In the genomic region with DNA sequence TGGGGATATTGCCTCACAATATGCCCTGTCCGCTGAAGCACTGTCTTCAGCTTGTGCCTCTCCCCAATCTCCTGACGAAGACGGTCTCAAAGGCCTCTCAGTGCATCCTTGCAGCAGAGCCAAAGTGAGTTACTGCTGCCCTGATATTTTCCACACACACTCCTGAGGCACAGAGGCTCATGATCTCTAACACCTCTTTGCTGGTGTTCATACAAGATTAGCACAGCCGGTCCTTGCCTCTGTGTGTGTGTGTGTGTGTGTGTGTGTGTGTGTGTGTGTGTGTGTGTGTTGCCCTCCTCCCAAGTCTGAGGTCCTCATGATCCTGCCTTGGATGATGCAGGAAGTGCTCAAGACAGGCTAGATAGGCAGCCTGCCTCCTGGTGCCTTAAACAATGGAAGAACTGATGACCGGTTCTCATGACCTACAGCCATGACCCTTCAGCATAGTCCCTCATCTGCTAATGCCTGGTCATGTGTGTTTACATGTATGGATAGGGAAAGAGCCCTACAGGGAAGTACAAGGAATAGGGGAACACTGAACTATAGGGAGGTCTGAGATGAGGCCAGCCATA, we compare ENCODE assay signal across 8 mouse cellular contexts.
A peak's percentile ranks its signal among the peaks of the same experiment; 100 is the strongest.
DNase-seq lines count a peak whose midpoint lies in the region; ATAC-seq and TF ChIP-seq lines count a peak whose summit lies in the region.

No protein-coding gene starts in this region.

- no peak overlapping the region for H3K4me3 ChIP-seq in kidney, adult 2 months (ENCODE audit: insufficient read depth, low read depth, low read length)
- H3K4me3 ChIP-seq in neural tube, embryonic 13.5 days, result no peak overlapping the region
- H3K4me3 ChIP-seq in hindbrain, embryonic 15.5 days, result no peak overlapping the region
- H3K4me3 ChIP-seq in stomach, embryonic 14.5 days (ENCODE audit: low read depth, low read length), result no peak overlapping the region

- no peaks in the 10 kb centered on the region for H3K27me3 ChIP-seq in kidney, adult 2 months (replicated peaks; ENCODE audit: control insufficient read depth, insufficient read depth, low read length)
- no peaks in the 10 kb centered on the region for H3K27me3 ChIP-seq in neural tube, embryonic 13.5 days
- H3K27me3 ChIP-seq in hindbrain, embryonic 15.5 days, result no peaks in the 10 kb centered on the region
- no peaks in the 10 kb centered on the region for H3K27me3 ChIP-seq in stomach, embryonic 14.5 days (ENCODE audit: control insufficient read depth, insufficient read depth, low read length)

- H3K9me3 ChIP-seq in neural tube, embryonic 13.5 days, result no peaks in the 10 kb centered on the region
- H3K9me3 ChIP-seq in hindbrain, embryonic 15.5 days, result no peaks in the 10 kb centered on the region
- no peaks in the 10 kb centered on the region for H3K9me3 ChIP-seq in stomach, embryonic 14.5 days (ENCODE audit: control insufficient read depth, low read depth, low read length)

- 79% methylated on average over 5 of the region's 5 CpGs for WGBS in kidney, adult 2 months
- 88% methylated on average over 5 of the region's 5 CpGs for WGBS in neural tube, embryonic 13.5 days
- WGBS in hindbrain, embryonic 15.5 days, result 71% methylated on average over 5 of the region's 5 CpGs
- WGBS in stomach, embryonic 14.5 days, result 75% methylated on average over 5 of the region's 5 CpGs

- no peak for TF ChIP-seq POLR2A in kidney, adult 2 months (IDR thresholded peaks at IDR 0.05; ENCODE audit: low read depth, low read length)

- peak overlapping the region; percentile 10 for H3K27ac ChIP-seq in kidney, adult 2 months (ENCODE audit: insufficient read depth, low read depth, low read length)
- peak overlapping the region; percentile 54 for H3K27ac ChIP-seq in neural tube, embryonic 13.5 days (replicated peaks)
- peak overlapping the region; percentile 60 for H3K27ac ChIP-seq in hindbrain, embryonic 15.5 days (replicated peaks)
- H3K27ac ChIP-seq in stomach, embryonic 14.5 days (ENCODE audit: low read length), result peak overlapping the region; percentile 58; the same call in 1 of the 2 replicates

- H3K4me1 ChIP-seq in kidney, adult 2 months (ENCODE audit: control insufficient read depth, insufficient read depth, low read length), result peaks cover 13% of the 10 kb centered on the region
- H3K4me1 ChIP-seq in neural tube, embryonic 13.5 days (replicated peaks), result peaks cover 25% of the 10 kb centered on the region
- peaks cover 12% of the 10 kb centered on the region; the same call in 1 of the 2 replicates for H3K4me1 ChIP-seq in hindbrain, embryonic 15.5 days (replicated peaks)
- H3K4me1 ChIP-seq in stomach, embryonic 14.5 days (ENCODE audit: control insufficient read depth, insufficient read depth, low read length), result peaks cover 6% of the 10 kb centered on the region; the same call in 1 of the 2 replicates

- ATAC-seq in neural tube, embryonic 13.5 days (ENCODE audit: low read depth), result no peak
- no peak; the same call in 1 of the 2 replicates for ATAC-seq in hindbrain, embryonic 15.5 days (ENCODE audit: low FRiP score, low read depth)
- no peak for ATAC-seq in stomach, embryonic 14.5 days (ENCODE audit: insufficient number of reproducible peaks, insufficient read depth, low FRiP score, low read depth)
- ATAC-seq in erythroblast, adult 5-6 weeks (replicated peaks; ENCODE audit: low FRiP score, poor library complexity, severe bottlenecking), result no peak

- TF ChIP-seq CTCF in kidney, adult 2 months (conservative IDR thresholded peaks at IDR 0.05; ENCODE audit: insufficient read depth, insufficient read length, low read depth, low read length), result no peak

- H3K4me2 ChIP-seq in neural tube, embryonic 13.5 days, result no peak overlapping the region
- no peak overlapping the region for H3K4me2 ChIP-seq in hindbrain, embryonic 15.5 days
- H3K4me2 ChIP-seq in stomach, embryonic 14.5 days (replicated peaks; ENCODE audit: low read depth, low read length), result no peak overlapping the region

- DNase-seq in kidney, adult 2 months, result no peak
- DNase-seq in kidney, postnatal 36 days, result no peak
- DNase-seq in neural tube, embryonic 10.5 days (ENCODE audit: extremely low spot score, low spot score), result no peak
- no peak for DNase-seq in cerebellum, adult 9-11 months

- no peaks in the 10 kb centered on the region for H3K36me3 ChIP-seq in kidney, adult 2 months (ENCODE audit: control insufficient read depth, insufficient read depth, low read length)
- H3K36me3 ChIP-seq in neural tube, embryonic 13.5 days, result no peaks in the 10 kb centered on the region
- no peaks in the 10 kb centered on the region for H3K36me3 ChIP-seq in hindbrain, embryonic 15.5 days
- no peaks in the 10 kb centered on the region; the same call in 1 of the 2 replicates for H3K36me3 ChIP-seq in stomach, embryonic 14.5 days (ENCODE audit: control insufficient read depth, insufficient read depth, low read length)

- H3K9ac ChIP-seq in neural tube, embryonic 13.5 days, result no peak overlapping the region
- H3K9ac ChIP-seq in hindbrain, embryonic 15.5 days, result no peak overlapping the region
- H3K9ac ChIP-seq in stomach, embryonic 14.5 days (replicated peaks; ENCODE audit: low read depth, low read length), result no peak overlapping the region

Comparison
In these comparisons a context has a peak if more than half of its experiments do, and no peak if none do; other contexts are left out.
1. H3K27ac ChIP-seq: peak in every context shown above with its lines; median percentile 60 in hindbrain, embryonic 15.5 days; 58 in stomach, embryonic 14.5 days; 54 in neural tube, embryonic 13.5 days; 10 in kidney, adult 2 months.